Mouse (Mus musculus) thymus, adult 2 months (tissue): ENCODE measurements around the gene Sox4.

Experiments used
- CTCF ChIP-seq: fragments of 200-500 bp; IDR thresholded peaks from 2 replicates; pipeline ENCODE4 v1.5.1; 2012; ENCODE audit warnings: mild to moderate bottlenecking, control low read depth, low read length, moderate library complexity, borderline replicate concordance; ENCODE audit not compliant: control insufficient read depth, poor library complexity, insufficient read depth; ENCODE audit errors: extremely low read depth
- POLR2A ChIP-seq: fragments of 200-500 bp; IDR thresholded peaks from 2 replicates; pipeline ENCODE4 v1.6.1; 2012; ENCODE audit warnings: mild to moderate bottlenecking, low read length, control low read depth, moderate library complexity; ENCODE audit not compliant: control insufficient read depth, poor library complexity, insufficient read depth; ENCODE audit errors: extremely low read depth

DNA sequence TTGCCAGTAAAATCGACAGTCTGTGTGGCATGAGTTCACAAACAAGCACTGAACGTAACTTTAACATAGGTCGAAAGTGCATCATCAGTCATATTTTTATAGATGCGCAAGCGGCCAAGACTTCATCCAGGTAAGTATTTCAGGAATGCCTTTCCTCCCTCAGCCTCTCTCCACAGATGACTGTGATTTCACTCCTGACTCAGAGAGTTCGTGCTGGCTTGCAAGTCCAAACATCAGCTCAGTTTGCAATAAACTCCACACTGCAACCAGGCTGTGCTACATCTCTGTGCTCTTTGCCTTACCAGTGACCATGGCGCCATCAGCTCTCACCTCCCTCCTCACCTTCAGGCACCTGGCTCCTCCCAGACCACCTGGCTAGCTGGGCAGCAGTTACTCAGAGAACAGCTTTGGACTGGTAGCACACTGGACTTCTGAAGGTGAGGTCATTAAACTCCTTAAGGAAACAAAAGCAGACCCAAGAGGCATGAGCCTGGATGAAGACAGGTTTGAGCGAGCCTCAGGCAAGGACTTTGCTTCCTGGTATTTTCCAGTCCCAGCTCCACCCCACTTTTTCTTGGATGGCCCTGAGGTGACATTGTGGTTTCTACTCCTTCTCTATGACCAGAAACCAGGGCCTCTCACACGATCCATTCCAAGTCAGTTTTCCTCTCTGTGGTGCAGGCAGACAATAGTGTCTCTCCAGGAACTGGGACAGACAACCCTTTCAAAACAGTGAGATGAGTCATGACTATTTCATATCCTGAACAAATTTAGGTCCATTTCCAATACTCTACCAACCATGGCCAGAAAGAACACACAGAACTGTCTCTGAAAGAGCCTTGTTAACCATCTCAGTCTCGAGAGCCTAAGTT lies 35.9 kb downstream of the Sox4 start:
- TF ChIP-seq CTCF (no peak), POLR2A (no peak)
